Mouse (Mus musculus): ENCODE measurements around the gene Ptgir. TPM values are rescaled to one million over a fixed set of nuclear protein-coding genes. Genes with fewer than 3 reads are reported as not detected.

Gene Ptgir
- 0.12 and 0.22 TPM in 2 replicates for polyA plus RNA-seq (2014; fragmentation: Nextera tagmentation; extraction: Ambion mirVana)

- Histone ChIP-seq H3K9ac (ENCODE audit: low read length) (no peak within 1 kb of the TSS), H3K4me3 (ENCODE audit: low read depth, low read length) (no peak within 1 kb of the TSS), H3K36me3 (ENCODE audit: control insufficient read depth, insufficient read depth, low read length) (no peaks in the 10 kb centered on the region), H3K27me3 (replicated peaks; ENCODE audit: control insufficient read depth, insufficient read depth, low read length) (no peaks in the 10 kb centered on the region), H3K9me3 (replicated peaks; ENCODE audit: control insufficient read depth, low read length) (no peaks in the 10 kb centered on the region), H3K4me1 (ENCODE audit: control insufficient read depth, insufficient read depth, low read length) (peaks cover 2% of the 10 kb centered on the region; the same call in 1 of the 2 replicates), H3K4me2 (ENCODE audit: low read length) (no peak within 1 kb of the TSS), H3K27ac (ENCODE audit: low read depth, low read length) (no peak within 1 kb of the TSS)
- DNase-seq (ENCODE audit: low spot score) (no peak), ATAC-seq (no peak)
- 8% methylated on average over 6 of the region's 6 CpGs for WGBS
These were observed at the start of gene Ptgir for GRCm38 (mm10) chr7:16906281-16906680. Ptgir (plus strand) TSS chr7:16906490.

GRCm38 (mm10) chr7:16858336-16858735 lies 48.0 kb upstream of the Ptgir start:
- H3K4me2 ChIP-seq (ENCODE audit: low read length): no peak overlapping the region
- H3K27ac ChIP-seq (ENCODE audit: low read depth, low read length): no peak overlapping the region
- H3K4me3 ChIP-seq (ENCODE audit: low read depth, low read length): no peak overlapping the region
- H3K27me3 ChIP-seq (replicated peaks; ENCODE audit: control insufficient read depth, insufficient read depth, low read length): no peaks in the 10 kb centered on the region
- WGBS: 18% methylated on average over 17 of the region's 17 CpGs
- peak; percentile 41 for DNase-seq (ENCODE audit: low spot score)
- H3K9ac ChIP-seq (ENCODE audit: low read length): no peak overlapping the region
- peaks cover 44% of the 10 kb centered on the region for H3K36me3 ChIP-seq (ENCODE audit: control insufficient read depth, insufficient read depth, low read length)
- H3K9me3 ChIP-seq (replicated peaks; ENCODE audit: control insufficient read depth, low read length): no peaks in the 10 kb centered on the region
- H3K4me1 ChIP-seq (ENCODE audit: control insufficient read depth, insufficient read depth, low read length): no peaks in the 10 kb centered on the region
- no peak for ATAC-seq

GRCm38 (mm10) chr7:16859902-16860651 lies 46.2 kb upstream of the Ptgir start:
- H3K4me3 ChIP-seq (ENCODE audit: low read depth, low read length): no peak overlapping the region
- no peaks in the 10 kb centered on the region for H3K9me3 ChIP-seq (replicated peaks; ENCODE audit: control insufficient read depth, low read length)
- H3K36me3 ChIP-seq (ENCODE audit: control insufficient read depth, insufficient read depth, low read length): peaks cover 37% of the 10 kb centered on the region
- H3K9ac ChIP-seq (ENCODE audit: low read length): no peak overlapping the region
- peak; percentile 69 for DNase-seq (ENCODE audit: low spot score)
- H3K27ac ChIP-seq (ENCODE audit: low read depth, low read length): no peak overlapping the region
- ATAC-seq: no peak
- no peak overlapping the region for H3K4me2 ChIP-seq (ENCODE audit: low read length)
- H3K27me3 ChIP-seq (replicated peaks; ENCODE audit: control insufficient read depth, insufficient read depth, low read length): no peaks in the 10 kb centered on the region
- WGBS: 25% methylated on average over 5 of the region's 5 CpGs
- H3K4me1 ChIP-seq (ENCODE audit: control insufficient read depth, insufficient read depth, low read length): no peaks in the 10 kb centered on the region

GRCm38 (mm10) chr7:16867488-16867887 lies 38.8 kb upstream of the Ptgir start:
- Histone ChIP-seq H3K4me2 (ENCODE audit: low read length) (no peak overlapping the region), H3K9me3 (replicated peaks; ENCODE audit: control insufficient read depth, low read length) (no peaks in the 10 kb centered on the region), H3K4me1 (ENCODE audit: control insufficient read depth, insufficient read depth, low read length) (no peaks in the 10 kb centered on the region), H3K36me3 (ENCODE audit: control insufficient read depth, insufficient read depth, low read length) (peaks cover 22% of the 10 kb centered on the region), H3K27ac (ENCODE audit: low read depth, low read length) (no peak overlapping the region), H3K4me3 (ENCODE audit: low read depth, low read length) (no peak overlapping the region), H3K9ac (ENCODE audit: low read length) (no peak overlapping the region), H3K27me3 (replicated peaks; ENCODE audit: control insufficient read depth, insufficient read depth, low read length) (no peaks in the 10 kb centered on the region)
- DNase-seq (ENCODE audit: low spot score): no peak
- ATAC-seq: no peak
- 89% methylated on average over 3 of the region's 3 CpGs for WGBS

- ATAC-seq: peak; percentile 96
- Histone ChIP-seq H3K9ac (ENCODE audit: low read length) (peak overlapping the region; percentile 51), H3K4me3 (ENCODE audit: low read depth, low read length) (peak overlapping the region; percentile 24), H3K4me2 (ENCODE audit: low read length) (peak overlapping the region; percentile 49), H3K9me3 (replicated peaks; ENCODE audit: control insufficient read depth, low read length) (no peaks in the 10 kb centered on the region), H3K4me1 (ENCODE audit: control insufficient read depth, insufficient read depth, low read length) (no peaks in the 10 kb centered on the region), H3K36me3 (ENCODE audit: control insufficient read depth, insufficient read depth, low read length) (peaks cover 16% of the 10 kb centered on the region), H3K27me3 (replicated peaks; ENCODE audit: control insufficient read depth, insufficient read depth, low read length) (no peaks in the 10 kb centered on the region), H3K27ac (ENCODE audit: low read depth, low read length) (peak overlapping the region; percentile 58; the same call in 1 of the 2 replicates)
- peak; percentile 94 for DNase-seq (ENCODE audit: low spot score)
- WGBS: 8% methylated on average over 16 of the region's 16 CpGs
These were observed 36.8 kb upstream of the Ptgir start for GRCm38 (mm10) chr7:16869497-16869896.

- no peak overlapping the region for H3K27ac ChIP-seq (ENCODE audit: low read depth, low read length)
- H3K4me1 ChIP-seq (ENCODE audit: control insufficient read depth, insufficient read depth, low read length): peaks cover 10% of the 10 kb centered on the region
- H3K9ac ChIP-seq (ENCODE audit: low read length): no peak overlapping the region
- H3K9me3 ChIP-seq (replicated peaks; ENCODE audit: control insufficient read depth, low read length): no peaks in the 10 kb centered on the region
- DNase-seq (ENCODE audit: low spot score): no peak
- no peak overlapping the region for H3K4me2 ChIP-seq (ENCODE audit: low read length)
- no peaks in the 10 kb centered on the region for H3K27me3 ChIP-seq (replicated peaks; ENCODE audit: control insufficient read depth, insufficient read depth, low read length)
- WGBS: 88% methylated on average over 10 of the region's 10 CpGs
- H3K4me3 ChIP-seq (ENCODE audit: low read depth, low read length): no peak overlapping the region
- no peak for ATAC-seq
- H3K36me3 ChIP-seq (ENCODE audit: control insufficient read depth, insufficient read depth, low read length): 0 out of 2 replicates have a peak, but pooled peaks cover 7% of the 10 kb centered on the region
These were observed 34.7 kb upstream of the Ptgir start for GRCm38 (mm10) chr7:16871600-16871999.

GRCm38 (mm10) chr7:16872478-16872877 lies 33.8 kb upstream of the Ptgir start:
- no peak overlapping the region for H3K4me2 ChIP-seq (ENCODE audit: low read length)
- H3K4me1 ChIP-seq (ENCODE audit: control insufficient read depth, insufficient read depth, low read length): peaks cover 15% of the 10 kb centered on the region
- no peaks in the 10 kb centered on the region for H3K9me3 ChIP-seq (replicated peaks; ENCODE audit: control insufficient read depth, low read length)
- WGBS: 96% methylated on average over 9 of the region's 9 CpGs
- no peak for ATAC-seq
- no peak overlapping the region for H3K27ac ChIP-seq (ENCODE audit: low read depth, low read length)
- H3K9ac ChIP-seq (ENCODE audit: low read length): no peak overlapping the region
- H3K36me3 ChIP-seq (ENCODE audit: control insufficient read depth, insufficient read depth, low read length): 0 out of 2 replicates have a peak, but pooled peaks cover 7% of the 10 kb centered on the region
- H3K4me3 ChIP-seq (ENCODE audit: low read depth, low read length): no peak overlapping the region
- H3K27me3 ChIP-seq (replicated peaks; ENCODE audit: control insufficient read depth, insufficient read depth, low read length): no peaks in the 10 kb centered on the region
- no peak for DNase-seq (ENCODE audit: low spot score)

GRCm38 (mm10) chr7:16873392-16873791 lies 32.9 kb upstream of the Ptgir start:
- Histone ChIP-seq H3K27me3 (replicated peaks; ENCODE audit: control insufficient read depth, insufficient read depth, low read length) (no peaks in the 10 kb centered on the region), H3K36me3 (ENCODE audit: control insufficient read depth, insufficient read depth, low read length) (0 out of 2 replicates have a peak, but pooled peaks cover 6% of the 10 kb centered on the region), H3K9ac (ENCODE audit: low read length) (no peak overlapping the region), H3K4me1 (ENCODE audit: control insufficient read depth, insufficient read depth, low read length) (peaks cover 15% of the 10 kb centered on the region), H3K4me3 (ENCODE audit: low read depth, low read length) (peak overlapping the region; percentile 31; the same call in 1 of the 2 replicates), H3K27ac (ENCODE audit: low read depth, low read length) (no peak overlapping the region), H3K9me3 (replicated peaks; ENCODE audit: control insufficient read depth, low read length) (no peaks in the 10 kb centered on the region), H3K4me2 (ENCODE audit: low read length) (peak overlapping the region; percentile 46; the same call in 1 of the 2 replicates)
- no peak for ATAC-seq
- no peak for DNase-seq (ENCODE audit: low spot score)
- WGBS: 97% methylated on average over 4 of the region's 4 CpGs

- H3K27me3 ChIP-seq (replicated peaks; ENCODE audit: control insufficient read depth, insufficient read depth, low read length): no peaks in the 10 kb centered on the region
- ATAC-seq (no peak), DNase-seq (ENCODE audit: low spot score) (peak; percentile 83)
- peaks cover 15% of the 10 kb centered on the region for H3K4me1 ChIP-seq (ENCODE audit: control insufficient read depth, insufficient read depth, low read length)
- no peaks in the 10 kb centered on the region for H3K9me3 ChIP-seq (replicated peaks; ENCODE audit: control insufficient read depth, low read length)
- H3K36me3 ChIP-seq (ENCODE audit: control insufficient read depth, insufficient read depth, low read length): 0 out of 2 replicates have a peak, but pooled peaks cover 4% of the 10 kb centered on the region
- peak overlapping the region; percentile 31 for H3K4me3 ChIP-seq (ENCODE audit: low read depth, low read length)
- H3K27ac ChIP-seq (ENCODE audit: low read depth, low read length): peak overlapping the region; percentile 86
- 5% methylated on average over 17 of the region's 17 CpGs for WGBS
- H3K4me2 ChIP-seq (ENCODE audit: low read length): peak overlapping the region; percentile 46
- H3K9ac ChIP-seq (ENCODE audit: low read length): peak overlapping the region; percentile 38; the same call in 1 of the 2 replicates
These were observed 32.1 kb upstream of the Ptgir start for GRCm38 (mm10) chr7:16874190-16874589.
